ENCODE assay signal across 8 mouse cellular contexts in the genomic region with DNA sequence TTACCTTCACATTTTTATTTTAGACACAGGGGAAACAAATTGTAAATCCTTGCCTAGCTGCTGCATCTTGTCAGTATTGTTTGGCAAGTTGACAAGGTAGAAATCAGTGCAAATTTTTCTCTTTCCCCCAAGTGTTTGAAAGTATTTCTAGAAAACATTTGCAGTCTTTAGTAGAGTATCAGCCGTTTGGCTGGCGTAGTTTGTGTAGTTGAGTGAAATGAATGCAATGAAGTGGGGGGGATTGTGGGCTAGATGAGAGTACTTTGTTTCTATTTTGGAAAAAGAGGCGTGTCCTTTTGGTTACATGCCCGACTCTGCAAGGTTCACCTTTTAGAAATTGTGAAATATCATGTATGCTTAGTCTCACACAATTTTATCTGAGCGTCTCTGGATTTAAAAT. TPM values are rescaled to one million over a fixed set of nuclear protein-coding genes. Genes with fewer than 3 reads are reported as not detected.
A peak's percentile ranks its signal among the peaks of the same experiment; 100 is the strongest.
DNase-seq lines count a peak whose midpoint lies in the region; ATAC-seq and TF ChIP-seq lines count a peak whose summit lies in the region.

No protein-coding gene starts in this region.

- H3K9me3 ChIP-seq in kidney, embryonic 15.5 days (replicated peaks): no peaks in the 10 kb centered on the region
- no peaks in the 10 kb centered on the region for H3K9me3 ChIP-seq in embryonic facial prominence, embryonic 10.5 days
- H3K9me3 ChIP-seq in hindbrain, embryonic 14.5 days (ENCODE audit: control insufficient read depth, low read length): no peaks in the 10 kb centered on the region
- no peaks in the 10 kb centered on the region for H3K9me3 ChIP-seq in lung, postnatal 0 days (ENCODE audit: low read length)

- no peaks in the 10 kb centered on the region for H3K27me3 ChIP-seq in kidney, embryonic 15.5 days
- H3K27me3 ChIP-seq in embryonic facial prominence, embryonic 10.5 days (replicated peaks; ENCODE audit: low read depth, poor library complexity, severe bottlenecking): no peaks in the 10 kb centered on the region
- no peaks in the 10 kb centered on the region for H3K27me3 ChIP-seq in hindbrain, embryonic 14.5 days (ENCODE audit: control insufficient read depth, insufficient read depth, low read length)
- no peaks in the 10 kb centered on the region for H3K27me3 ChIP-seq in lung, postnatal 0 days (replicated peaks; ENCODE audit: insufficient read depth, low read length)

- peak overlapping the region; percentile 73 for H3K4me2 ChIP-seq in kidney, embryonic 15.5 days
- peak overlapping the region; percentile 61 for H3K4me2 ChIP-seq in hindbrain, embryonic 14.5 days (replicated peaks)
- H3K4me2 ChIP-seq in lung, postnatal 0 days (replicated peaks; ENCODE audit: low read depth, low read length): peak overlapping the region; percentile 86

- H3K4me3 ChIP-seq in kidney, embryonic 15.5 days (replicated peaks): peak overlapping the region; percentile 82
- peak overlapping the region; percentile 86 for H3K4me3 ChIP-seq in embryonic facial prominence, embryonic 10.5 days
- peak overlapping the region; percentile 83 for H3K4me3 ChIP-seq in hindbrain, embryonic 14.5 days (replicated peaks; ENCODE audit: low read length)
- peak overlapping the region; percentile 71 for H3K4me3 ChIP-seq in lung, postnatal 0 days (ENCODE audit: low read depth, low read length)

- H3K9ac ChIP-seq in kidney, embryonic 15.5 days: peak overlapping the region; percentile 71
- peak overlapping the region; percentile 79 for H3K9ac ChIP-seq in hindbrain, embryonic 14.5 days
- no peak overlapping the region for H3K9ac ChIP-seq in lung, postnatal 0 days (replicated peaks; ENCODE audit: low read depth)

- H3K4me1 ChIP-seq in kidney, embryonic 15.5 days: peaks cover 39% of the 10 kb centered on the region
- peaks cover 47% of the 10 kb centered on the region for H3K4me1 ChIP-seq in embryonic facial prominence, embryonic 10.5 days
- peaks cover 26% of the 10 kb centered on the region for H3K4me1 ChIP-seq in hindbrain, embryonic 14.5 days (replicated peaks; ENCODE audit: control insufficient read depth, insufficient read depth, low read length)
- peaks cover 21% of the 10 kb centered on the region for H3K4me1 ChIP-seq in lung, postnatal 0 days (ENCODE audit: insufficient read depth, low read depth, low read length)

- no peak overlapping the region for H3K27ac ChIP-seq in kidney, embryonic 15.5 days
- H3K27ac ChIP-seq in embryonic facial prominence, embryonic 10.5 days (replicated peaks): peak overlapping the region; percentile 94; the same call in 1 of the 2 replicates
- H3K27ac ChIP-seq in hindbrain, embryonic 14.5 days: peak overlapping the region; percentile 88; the same call in 1 of the 2 replicates
- H3K27ac ChIP-seq in lung, postnatal 0 days (ENCODE audit: low read length): peak overlapping the region; percentile 90

- TF ChIP-seq CTCF in lung, postnatal 0 days (IDR thresholded peaks at IDR 0.05): no peak

- TF ChIP-seq EP300 in lung, postnatal 0 days (IDR thresholded peaks at IDR 0.05): 0 out of 2 replicates have a peak, but pooled peaks have one; percentile 41

- ATAC-seq in kidney, embryonic 15.5 days (replicated peaks; ENCODE audit: low FRiP score): no peak
- ATAC-seq in hindbrain, embryonic 14.5 days (ENCODE audit: low FRiP score): no peak
- no peak for ATAC-seq in lung, postnatal 0 days

- H3K36me3 ChIP-seq in kidney, embryonic 15.5 days: no peaks in the 10 kb centered on the region
- 0 out of 2 replicates have a peak, but pooled peaks cover 3% of the 10 kb centered on the region for H3K36me3 ChIP-seq in embryonic facial prominence, embryonic 10.5 days (replicated peaks)
- H3K36me3 ChIP-seq in hindbrain, embryonic 14.5 days (replicated peaks; ENCODE audit: control insufficient read depth, insufficient read depth): no peaks in the 10 kb centered on the region
- H3K36me3 ChIP-seq in lung, postnatal 0 days (ENCODE audit: insufficient read depth, low read length): no peaks in the 10 kb centered on the region

- 34% methylated on average over 5 of the region's 5 CpGs for WGBS in kidney, embryonic 15.5 days
- WGBS in embryonic facial prominence, embryonic 10.5 days: 43% methylated on average over 5 of the region's 5 CpGs
- 42% methylated on average over 5 of the region's 5 CpGs for WGBS in hindbrain, embryonic 14.5 days
- 12% methylated on average over 5 of the region's 5 CpGs for WGBS in lung, postnatal 0 days

- no peak for DNase-seq in kidney, postnatal 10 days
- DNase-seq in embryonic facial prominence, embryonic 10.5 days (ENCODE audit: low spot score): no peak
- no peak for DNase-seq in hindbrain, embryonic 14.5 days (ENCODE audit: low spot score)
- DNase-seq in lung, postnatal 0 days (ENCODE audit: low spot score): peak; percentile 77
- no peak for DNase-seq in cerebellum, postnatal 14 days
- DNase-seq in cerebellum, postnatal 10 days: no peak
- no peak for DNase-seq in spleen, adult 12 weeks (ENCODE audit: low spot score)

RNA-seq across cellular contexts. Expression of gene Nadk2, which starts 1.6 kb away (rescaled TPM):
- 27.0 and 27.3 TPM in 2 replicates for polyA plus RNA-seq in kidney, embryonic 15.5 days (2015; fragmentation: Nextera tagmentation; extraction: Ambion mirVana)
- polyA plus RNA-seq in embryonic facial prominence, embryonic 10.5 days (2016; fragmentation: Nextera tagmentation; extraction: Ambion mirVana): 35.2 and 36.1 TPM in 2 replicates
- polyA plus RNA-seq in hindbrain, embryonic 14.5 days (2014; fragmentation: Nextera tagmentation; extraction: Ambion mirVana): 37.8 and 38.4 TPM in 2 replicates
- 20.0 and 21.9 TPM in 2 replicates for polyA plus RNA-seq in lung, postnatal 0 days (2015; fragmentation: Nextera tagmentation; extraction: Ambion mirVana)
